Mouse (Mus musculus) limb, embryonic 11.5 days (tissue): ENCODE measurements around the gene 4930578C19Rik. TPM values are rescaled to one million over a fixed set of nuclear protein-coding genes. Genes with fewer than 3 reads are reported as not detected.

ENCODE experiments used
- ATAC-seq: fragments of 200-750 bp; cut with Nextera tagmentation; 2 replicates; pipeline ENCODE4 v1.8.0; 2017; ENCODE audit warnings: low read depth; ENCODE audit not compliant: insufficient number of reproducible peaks, low FRiP score, low TSS enrichment
- DNase-seq: peaks from one replicate; pipeline ENCODE4 v3.0.0-alpha.2; 2015; ENCODE audit warnings: low spot score
- H3K27ac ChIP-seq: fragments of 300-500 bp; sonication (generic); replicated peaks from 2 replicates; pipeline ENCODE4 v1.5.1; 2014; ENCODE audit warnings: low read depth, mild to moderate bottlenecking, low read length
- H3K27me3 ChIP-seq: fragments of 300-500 bp; sonication (generic); 2 replicates; pipeline ENCODE4 v1.6.1; 2014; ENCODE audit warnings: mild to moderate bottlenecking, low read length, mixed read lengths; ENCODE audit not compliant: control insufficient read depth, insufficient read depth
- H3K36me3 ChIP-seq: fragments of 300-500 bp; sonication (generic); 2 replicates; pipeline ENCODE4 v1.6.1; 2014; ENCODE audit warnings: mild to moderate bottlenecking, low read length, moderate library complexity, mixed read lengths; ENCODE audit not compliant: control insufficient read depth, insufficient read depth
- H3K4me1 ChIP-seq: fragments of 300-500 bp; sonication (generic); 2 replicates; pipeline ENCODE4 v1.6.1; 2014; ENCODE audit warnings: low read length, mixed read lengths; ENCODE audit not compliant: control insufficient read depth, insufficient read depth
- H3K4me2 ChIP-seq: fragments of 300-500 bp; sonication (generic); 2 replicates; pipeline ENCODE4 v1.6.1; 2014; ENCODE audit warnings: low read depth, mild to moderate bottlenecking, moderate library complexity; ENCODE audit not compliant: severe bottlenecking
- H3K4me3 ChIP-seq: fragments of 300-500 bp; sonication (generic); 2 replicates; pipeline ENCODE4 v1.5.1; 2014; ENCODE audit warnings: low read depth, low read length
- H3K9ac ChIP-seq: fragments of 300-500 bp; sonication (generic); 2 replicates; pipeline ENCODE4 v1.6.1; 2014; ENCODE audit warnings: mild to moderate bottlenecking, low read length
- H3K9me3 ChIP-seq: fragments of 300-500 bp; sonication (generic); 2 replicates; pipeline ENCODE4 v1.6.1; 2016; ENCODE audit warnings: low read length; ENCODE audit not compliant: control insufficient read depth
- WGBS: fragments of 180-500 bp; shearing (Covaris S2); extraction: QIAGEN DNeasy Blood & Tissue Kit; methylation state at CpG from one replicate; pipeline ENCODE4 v1.1.7; 2014; 5-methylcytosine and 5-hydroxymethylcytosine counted together
- polyA plus RNA-seq: library from polyadenylated mRNA; unstranded; fragments of >200 nt; fragmentation: Nextera tagmentation; extraction: Ambion mirVana; gene quantifications from 2 replicates; pipeline ENCODE4 v1.2.1, GENCODE M21; 2014

Gene 4930578C19Rik
- 0.39 and 0.84 TPM in 2 replicates for polyA plus RNA-seq

GRCm38 (mm10) chrX:18461198-18461601, at the start of gene 4930578C19Rik:
Gene 4930578C19Rik, minus strand, starts transcription at chrX:18461397.
- H3K4me1 ChIP-seq, result no peaks in the 10 kb centered on the region
- no peak within 1 kb of the TSS for H3K4me2 ChIP-seq
- H3K9ac ChIP-seq, result no peak within 1 kb of the TSS
- no peak within 1 kb of the TSS for H3K27ac ChIP-seq
- WGBS, result 74% methylated on average over 8 of the region's 8 CpGs
- H3K36me3 ChIP-seq, result no peaks in the 10 kb centered on the region
- H3K9me3 ChIP-seq, result no peaks in the 10 kb centered on the region
- DNase-seq (no peak), ATAC-seq (no peak)
- no peaks in the 10 kb centered on the region for H3K27me3 ChIP-seq
- H3K4me3 ChIP-seq, result no peak within 1 kb of the TSS

GRCm38 (mm10) chrX:18467690-18468089, 6.5 kb upstream of the 4930578C19Rik start:
- 78% methylated on average over 1 of the region's 1 CpGs for WGBS
- Histone ChIP-seq H3K27ac (no peak overlapping the region), H3K4me2 (no peak overlapping the region), H3K36me3 (no peaks in the 10 kb centered on the region), H3K9me3 (no peaks in the 10 kb centered on the region), H3K4me3 (no peak overlapping the region), H3K4me1 (no peaks in the 10 kb centered on the region), H3K27me3 (no peaks in the 10 kb centered on the region), H3K9ac (no peak overlapping the region)
- ATAC-seq (no peak), DNase-seq (no peak)

GRCm38 (mm10) chrX:18462879-18463278, 1.7 kb upstream of the 4930578C19Rik start:
- no peak overlapping the region for H3K4me2 ChIP-seq
- no peak overlapping the region for H3K9ac ChIP-seq
- 79% methylated on average over 1 of the region's 1 CpGs for WGBS
- ATAC-seq (no peak), DNase-seq (no peak)
- no peaks in the 10 kb centered on the region for H3K4me1 ChIP-seq
- H3K9me3 ChIP-seq, result no peaks in the 10 kb centered on the region
- H3K27me3 ChIP-seq, result no peaks in the 10 kb centered on the region
- H3K27ac ChIP-seq, result no peak overlapping the region
- H3K36me3 ChIP-seq, result no peaks in the 10 kb centered on the region
- no peak overlapping the region for H3K4me3 ChIP-seq

GRCm38 (mm10) chrX:18451559-18451958, 9.6 kb downstream of the 4930578C19Rik start:
- WGBS, result 68% methylated on average over 1 of the region's 1 CpGs

GRCm38 (mm10) chrX:18442066-18442465, 19.1 kb downstream of the 4930578C19Rik start:
- H3K4me3 ChIP-seq, result no peak overlapping the region
- H3K4me2 ChIP-seq, result no peak overlapping the region
- no peaks in the 10 kb centered on the region for H3K4me1 ChIP-seq
- no peak overlapping the region for H3K27ac ChIP-seq
- ATAC-seq, result no peak
- H3K9ac ChIP-seq, result no peak overlapping the region
- no peaks in the 10 kb centered on the region for H3K27me3 ChIP-seq
- no peaks in the 10 kb centered on the region for H3K36me3 ChIP-seq
- no peaks in the 10 kb centered on the region for H3K9me3 ChIP-seq
- peak; percentile 60 for DNase-seq
- WGBS, result 37% methylated on average over 5 of the region's 5 CpGs

More at GRCm38 (mm10) chrX:18451559-18451958, 9.6 kb downstream of the 4930578C19Rik start:
- Histone ChIP-seq H3K36me3 (no peaks in the 10 kb centered on the region), H3K27me3 (no peaks in the 10 kb centered on the region), H3K4me2 (no peak overlapping the region), H3K4me1 (no peaks in the 10 kb centered on the region), H3K27ac (no peak overlapping the region), H3K9me3 (no peaks in the 10 kb centered on the region), H3K4me3 (no peak overlapping the region), H3K9ac (no peak overlapping the region)
- DNase-seq (no peak), ATAC-seq (no peak)

- no peak overlapping the region for H3K4me2 ChIP-seq
- H3K36me3 ChIP-seq, result no peaks in the 10 kb centered on the region
- no peak overlapping the region for H3K27ac ChIP-seq
- DNase-seq, result no peak
- no peak for ATAC-seq
- no peaks in the 10 kb centered on the region for H3K27me3 ChIP-seq
- H3K9ac ChIP-seq, result no peak overlapping the region
- no peak overlapping the region for H3K4me3 ChIP-seq
- 89% methylated on average over 3 of the region's 3 CpGs for WGBS
- no peaks in the 10 kb centered on the region for H3K9me3 ChIP-seq
- no peaks in the 10 kb centered on the region for H3K4me1 ChIP-seq
Measured at GRCm38 (mm10) chrX:18425451-18425850, 35.7 kb downstream of the 4930578C19Rik start.

- no peak overlapping the region for H3K27ac ChIP-seq
- WGBS, result 95% methylated on average over 4 of the region's 4 CpGs
- no peak overlapping the region for H3K9ac ChIP-seq
- H3K4me2 ChIP-seq, result no peak overlapping the region
- DNase-seq, result no peak
- no peak for ATAC-seq
- H3K27me3 ChIP-seq, result no peaks in the 10 kb centered on the region
- no peaks in the 10 kb centered on the region for H3K4me1 ChIP-seq
- H3K36me3 ChIP-seq, result no peaks in the 10 kb centered on the region
- no peaks in the 10 kb centered on the region for H3K9me3 ChIP-seq
- H3K4me3 ChIP-seq, result no peak overlapping the region
Measured at GRCm38 (mm10) chrX:18423206-18423605, 38.0 kb downstream of the 4930578C19Rik start.

GRCm38 (mm10) chrX:18420161-18420784, 40.9 kb downstream of the 4930578C19Rik start:
- no peak for DNase-seq
- Histone ChIP-seq H3K4me2 (no peak overlapping the region), H3K4me1 (no peaks in the 10 kb centered on the region), H3K27me3 (no peaks in the 10 kb centered on the region), H3K9me3 (no peaks in the 10 kb centered on the region), H3K4me3 (no peak overlapping the region), H3K36me3 (no peaks in the 10 kb centered on the region), H3K9ac (no peak overlapping the region), H3K27ac (no peak overlapping the region)
- 97% methylated on average over 4 of the region's 4 CpGs for WGBS
- no peak for ATAC-seq

GRCm38 (mm10) chrX:18418977-18419376, 42.2 kb downstream of the 4930578C19Rik start:
- DNase-seq, result no peak
- Histone ChIP-seq H3K27ac (no peak overlapping the region), H3K4me2 (no peak overlapping the region), H3K9me3 (no peaks in the 10 kb centered on the region), H3K4me1 (no peaks in the 10 kb centered on the region), H3K36me3 (no peaks in the 10 kb centered on the region), H3K9ac (no peak overlapping the region), H3K4me3 (no peak overlapping the region), H3K27me3 (no peaks in the 10 kb centered on the region)
- no peak for ATAC-seq
- 52% methylated on average over 1 of the region's 1 CpGs for WGBS
